Mouse (Mus musculus) liver, embryonic 16.5 days (tissue): ENCODE data around the gene Fam214b. TPM values are rescaled to one million over a fixed set of nuclear protein-coding genes. Genes with fewer than 3 reads are reported as not detected.
A peak's percentile ranks its signal among the peaks of the same experiment; 100 is the strongest.

Experiments used
- ATAC-seq: fragments of 200-750 bp; cut with Nextera tagmentation; 2 replicates; pipeline ENCODE4 v1.8.0; 2017; ENCODE audit warnings: low read depth, mild to moderate bottlenecking, moderate number of reproducible peaks, moderate library complexity
- H3K27ac ChIP-seq: fragments of 300-500 bp; sonication (generic); 2 replicates; pipeline ENCODE4 v1.5.1; 2014; ENCODE audit warnings: mild to moderate bottlenecking, low read length
- H3K27me3 ChIP-seq: fragments of 300-500 bp; sonication (generic); 2 replicates; pipeline ENCODE4 v1.6.1; 2014; ENCODE audit warnings: low read depth, low read length, mixed read lengths; ENCODE audit not compliant: control insufficient read depth, insufficient read depth
- H3K36me3 ChIP-seq: fragments of 300-500 bp; sonication (generic); 2 replicates; pipeline ENCODE4 v1.6.1; 2014; ENCODE audit warnings: mild to moderate bottlenecking; ENCODE audit not compliant: control insufficient read depth, insufficient read depth
- H3K4me1 ChIP-seq: fragments of 300-500 bp; sonication (generic); 2 replicates; pipeline ENCODE4 v1.6.1; 2014; ENCODE audit warnings: low read depth, low read length, mixed read lengths; ENCODE audit not compliant: control insufficient read depth
- H3K4me2 ChIP-seq: fragments of 300-500 bp; sonication (generic); 2 replicates; pipeline ENCODE4 v1.6.1; 2014; ENCODE audit warnings: low read depth, low read length, mixed read lengths
- H3K4me3 ChIP-seq: fragments of 300-500 bp; sonication (generic); 2 replicates; pipeline ENCODE4 v1.5.1; 2014; ENCODE audit warnings: low read depth, mild to moderate bottlenecking, low read length
- H3K9ac ChIP-seq: fragments of 300-500 bp; sonication (generic); 2 replicates; pipeline ENCODE4 v1.6.1; 2014; ENCODE audit warnings: low read depth, low read length
- H3K9me3 ChIP-seq: fragments of 300-500 bp; sonication (generic); replicated peaks from 2 replicates; pipeline ENCODE4 v1.6.1; 2016; ENCODE audit warnings: low read length; ENCODE audit not compliant: control insufficient read depth
- WGBS: fragments of 180-500 bp; shearing (Covaris S2); extraction: QIAGEN DNeasy Blood & Tissue Kit; methylation state at CpG from one replicate; pipeline ENCODE4 v1.1.7; 2014; ENCODE audit not compliant: insufficient replicate concordance; 5-methylcytosine and 5-hydroxymethylcytosine counted together
- polyA plus RNA-seq: library from polyadenylated mRNA; unstranded; fragments of >200 nt; fragmentation: Nextera tagmentation; extraction: Ambion mirVana; gene quantifications from 2 replicates; pipeline ENCODE4 v1.2.1, GENCODE M21; 2015

The Fam214b gene
- polyA plus RNA-seq, 1 experiment from 2014 or later: 41.3 TPM

- no peak overlapping the region for H3K4me2 ChIP-seq
- peaks cover 9% of the 10 kb centered on the region for H3K36me3 ChIP-seq
Measured at GRCm38 (mm10) chr4:43040881-43041547, 5.0 kb downstream of the Fam214b start.

GRCm38 (mm10) chr4:43040114-43040572, 5.9 kb downstream of the Fam214b start:
- peaks cover 52% of the 10 kb centered on the region for H3K4me1 ChIP-seq
- peak overlapping the region; percentile 83 for H3K4me2 ChIP-seq
- H3K9me3 ChIP-seq: no peaks in the 10 kb centered on the region
- peaks cover 16% of the 10 kb centered on the region for H3K36me3 ChIP-seq
- peak overlapping the region; percentile 92 for H3K9ac ChIP-seq
- peak overlapping the region; percentile 92 for H3K27ac ChIP-seq
- ATAC-seq: peak; percentile 95
- WGBS: 0% methylated on average over 24 of the region's 25 CpGs
- H3K4me3 ChIP-seq: peak overlapping the region; percentile 84
- no peaks in the 10 kb centered on the region for H3K27me3 ChIP-seq

More at GRCm38 (mm10) chr4:43040881-43041547, 5.0 kb downstream of the Fam214b start:
- Histone ChIP-seq H3K4me1 (peaks cover 57% of the 10 kb centered on the region), H3K27ac (no peak overlapping the region), H3K4me3 (no peak overlapping the region), H3K9ac (no peak overlapping the region), H3K27me3 (no peaks in the 10 kb centered on the region), H3K9me3 (no peaks in the 10 kb centered on the region)
- no peak for ATAC-seq
- WGBS: 63% methylated on average over 9 of the region's 9 CpGs

GRCm38 (mm10) chr4:43039609-43040008, 6.4 kb downstream of the Fam214b start:
- WGBS: 7% methylated on average over 11 of the region's 11 CpGs
- Histone ChIP-seq H3K4me2 (peak overlapping the region; percentile 83), H3K4me3 (peak overlapping the region; percentile 84), H3K27me3 (no peaks in the 10 kb centered on the region), H3K9me3 (no peaks in the 10 kb centered on the region), H3K4me1 (peaks cover 49% of the 10 kb centered on the region), H3K9ac (peak overlapping the region; percentile 92), H3K27ac (peak overlapping the region; percentile 92), H3K36me3 (peaks cover 19% of the 10 kb centered on the region)
- no peak for ATAC-seq

- peak overlapping the region; percentile 92 for H3K27ac ChIP-seq
- no peaks in the 10 kb centered on the region for H3K27me3 ChIP-seq
- peak overlapping the region; percentile 92 for H3K9ac ChIP-seq
- peak; percentile 17 for ATAC-seq
- H3K4me3 ChIP-seq: peak overlapping the region; percentile 84
- no peaks in the 10 kb centered on the region for H3K9me3 ChIP-seq
- H3K36me3 ChIP-seq: peaks cover 26% of the 10 kb centered on the region
- 42% methylated on average over 15 of the region's 15 CpGs for WGBS
- peak overlapping the region; percentile 83 for H3K4me2 ChIP-seq
- H3K4me1 ChIP-seq: peaks cover 46% of the 10 kb centered on the region
Measured at GRCm38 (mm10) chr4:43038567-43039495, 7.2 kb downstream of the Fam214b start.

- Histone ChIP-seq H3K27me3 (no peaks in the 10 kb centered on the region), H3K4me3 (peak overlapping the region; percentile 84), H3K4me2 (peak overlapping the region; percentile 83), H3K36me3 (peaks cover 33% of the 10 kb centered on the region), H3K9ac (peak overlapping the region; percentile 92), H3K4me1 (peaks cover 44% of the 10 kb centered on the region), H3K27ac (peak overlapping the region; percentile 92), H3K9me3 (no peaks in the 10 kb centered on the region)
- 7% methylated on average over 4 of the region's 4 CpGs for WGBS
- peak; percentile 53 for ATAC-seq
Measured at GRCm38 (mm10) chr4:43037860-43038566, 8.0 kb downstream of the Fam214b start.

GRCm38 (mm10) chr4:43036356-43036755, 9.7 kb downstream of the Fam214b start:
- peak overlapping the region; percentile 62; the same call in 1 of the 2 replicates for H3K9ac ChIP-seq
- no peak for ATAC-seq
- H3K36me3 ChIP-seq: peaks cover 33% of the 10 kb centered on the region
- no peak overlapping the region; the same call in 1 of the 2 replicates for H3K27ac ChIP-seq
- peaks cover 50% of the 10 kb centered on the region for H3K4me1 ChIP-seq
- no peaks in the 10 kb centered on the region for H3K9me3 ChIP-seq
- H3K27me3 ChIP-seq: no peaks in the 10 kb centered on the region
- WGBS: 83% methylated on average over 10 of the region's 10 CpGs
- H3K4me2 ChIP-seq: peak overlapping the region; percentile 66
- H3K4me3 ChIP-seq: peak overlapping the region; percentile 84

GRCm38 (mm10) chr4:43035851-43036250, 10.2 kb downstream of the Fam214b start:
- Histone ChIP-seq H3K9me3 (no peaks in the 10 kb centered on the region), H3K4me2 (peak overlapping the region; percentile 4; the same call in 1 of the 2 replicates), H3K4me3 (no peak overlapping the region; the same call in none of the 2 replicates), H3K36me3 (peaks cover 33% of the 10 kb centered on the region), H3K4me1 (peaks cover 50% of the 10 kb centered on the region), H3K27ac (no peak overlapping the region), H3K9ac (no peak overlapping the region), H3K27me3 (no peaks in the 10 kb centered on the region)
- ATAC-seq: no peak
- WGBS: 83% methylated on average over 6 of the region's 6 CpGs

GRCm38 (mm10) chr4:43033481-43033880, 12.5 kb downstream of the Fam214b start:
- H3K9me3 ChIP-seq: no peaks in the 10 kb centered on the region
- H3K36me3 ChIP-seq: peaks cover 44% of the 10 kb centered on the region
- no peak overlapping the region for H3K27ac ChIP-seq
- WGBS: 79% methylated on average over 14 of the region's 14 CpGs
- H3K9ac ChIP-seq: no peak overlapping the region
- no peak for ATAC-seq
- no peaks in the 10 kb centered on the region for H3K27me3 ChIP-seq
- no peak overlapping the region for H3K4me3 ChIP-seq
- no peak overlapping the region for H3K4me2 ChIP-seq
- H3K4me1 ChIP-seq: peaks cover 46% of the 10 kb centered on the region
